Mouse (Mus musculus) ES-E14 (cell line): ENCODE measurements around the gene Etfb. TPM values are rescaled to one million over a fixed set of nuclear protein-coding genes. Genes with fewer than 3 reads are reported as not detected.
A peak's percentile ranks its signal among the peaks of the same experiment; 100 is the strongest.

Experiments used
- DNase-seq: peaks from one replicate; pipeline ENCODE4 v3.0.0-alpha.2; 2013; ENCODE audit warnings: low read depth, low spot score
- H3K27ac ChIP-seq: 2 replicates; pipeline ENCODE4 v1.5.1; 2012; ENCODE audit warnings: low read depth, mild to moderate bottlenecking, low read length, moderate library complexity, mixed read lengths; ENCODE audit not compliant: poor library complexity, insufficient read depth, severe bottlenecking
- H3K36me3 ChIP-seq: 2 replicates; pipeline ENCODE4 v1.6.1; 2012; ENCODE audit warnings: mild to moderate bottlenecking, low read length, moderate library complexity, mixed read lengths; ENCODE audit not compliant: control insufficient read depth, poor library complexity, insufficient read depth, severe bottlenecking
- H3K4me1 ChIP-seq, 2 experiments: fragments of 150-350 bp in 1 of 2; sonication (generic) in 1 of 2; 2 replicates each; pipeline ENCODE4 v1.6.1; 2012; ENCODE audit warnings: low read length in 2 of 2, mild to moderate bottlenecking in 1 of 2, mixed read lengths in 1 of 2; ENCODE audit not compliant: control insufficient read depth in 2 of 2, insufficient read depth in 2 of 2, poor library complexity in 1 of 2
- H3K4me3 ChIP-seq, 2 experiments: fragments of 150-350 bp in 1 of 2; sonication (generic) in 1 of 2; 2 replicates each; pipeline ENCODE4 v1.5.1; 2012; ENCODE audit warnings: low read length in 2 of 2, low read depth in 1 of 2, mild to moderate bottlenecking in 1 of 2, mixed read lengths in 1 of 2; ENCODE audit not compliant: insufficient read depth in 1 of 2, poor library complexity in 1 of 2, severe bottlenecking in 1 of 2
- H3K9ac ChIP-seq: 2 replicates; pipeline ENCODE4 v1.6.1; 2012; ENCODE audit warnings: low read depth, mild to moderate bottlenecking, low read length, mixed read lengths; ENCODE audit not compliant: poor library complexity, insufficient read depth, severe bottlenecking
- H3K9me3 ChIP-seq: fragments of 150-350 bp; sonication (generic); 2 replicates; pipeline ENCODE4 v1.6.1; 2012; ENCODE audit warnings: low read depth, mild to moderate bottlenecking, low read length; ENCODE audit not compliant: control insufficient read depth, insufficient read depth
- CHD2 ChIP-seq: IDR thresholded peaks from 2 replicates; pipeline ENCODE4 v1.6.1; 2014; ENCODE audit warnings: mild to moderate bottlenecking, low read depth, low read length, inconsistent platforms
- HCFC1 ChIP-seq: IDR thresholded peaks from 2 replicates; pipeline ENCODE4 v1.6.1; 2012; ENCODE audit warnings: low read length, inconsistent platforms, borderline replicate concordance; ENCODE audit not compliant: insufficient read depth
- ZC3H11A ChIP-seq: IDR thresholded peaks from 2 replicates; pipeline ENCODE4 v1.6.1; 2012; ENCODE audit warnings: low read depth, mild to moderate bottlenecking, inconsistent platforms, low read length, borderline replicate concordance
- in situ Hi-C, 2 experiments: fragments of 600-800 bp; cut with MboI; formaldehyde crosslinking; loops; one replicate each; pipeline ENCODE4 v1.15.1; 2025; ENCODE audit warnings: low sequenced_read_pairs in 2 of 2, inconsistent platforms in 1 of 2; ENCODE audit not compliant: unreplicated experiment in 2 of 2
- total RNA-seq: library from RNA; depleted of rRNA; stranded (reverse); fragments of 300-350 nt; gene quantifications from 2 replicates; pipeline ENCODE4 v1.2.3, GENCODE M21; 2012; rRNA removed

Etfb gene
- total RNA-seq, 1 experiment: 126 TPM

DNA sequence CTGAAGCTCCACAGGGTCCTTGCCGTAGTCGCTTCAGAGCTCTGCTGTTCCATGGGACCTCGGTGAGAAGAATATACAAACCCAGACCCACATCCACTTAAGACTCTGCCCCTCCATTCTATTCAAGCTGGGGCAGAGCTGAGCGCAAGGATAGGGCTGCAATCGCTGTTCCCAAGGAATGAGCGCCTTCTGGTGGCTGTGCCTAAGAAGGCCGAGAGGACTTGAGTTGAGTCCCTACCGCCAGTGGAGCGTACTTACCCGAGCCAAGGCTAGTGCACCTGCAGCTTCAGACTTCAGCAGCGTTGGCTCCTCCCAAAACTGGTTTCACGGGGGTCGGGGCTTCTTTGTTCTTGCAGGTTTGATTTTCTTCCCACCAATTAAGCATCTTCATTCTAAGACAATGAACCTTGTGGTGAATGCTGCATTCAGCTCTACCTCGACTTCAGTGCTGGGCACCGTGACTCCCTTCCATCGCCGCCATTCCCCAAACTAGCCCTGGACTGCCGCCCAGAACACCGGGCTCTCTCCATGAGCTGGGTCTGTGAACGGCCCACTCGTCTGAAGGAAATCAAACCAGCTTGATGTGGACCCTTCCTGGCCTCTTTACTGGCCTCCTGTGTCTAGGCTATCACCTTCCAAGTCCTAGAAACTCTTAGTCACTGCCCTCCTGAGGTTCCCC, 51.6 kb downstream of the Etfb start:
- H3K27ac ChIP-seq: no peak overlapping the region
- H3K4me3 ChIP-seq: peak overlapping the region in 1 of 2 experiments; percentile 33; a peak in 2 of 4 replicates
- in situ Hi-C loops: no loop called here
- peaks cover 0 to 6% of the 10 kb centered on the region in 2 experiments; a peak in 1 of 4 replicates for H3K4me1 ChIP-seq
- DNase-seq: peak; percentile 67
- no peak overlapping the region for H3K9ac ChIP-seq
- H3K36me3 ChIP-seq: no peaks in the 10 kb centered on the region
- TF ChIP-seq ZC3H11A: peak; percentile 49; the same call in 1 of the 2 replicates
- no peak for TF ChIP-seq CHD2
- TF ChIP-seq HCFC1: no peak
- no peaks in the 10 kb centered on the region for H3K9me3 ChIP-seq

Other genes starting within 250 kb of the Etfb start
- 12.9 and 13.6 TPM in 2 replicates for gene Zfp715, start 130.8 kb upstream of the Etfb start, total RNA-seq
- gene Siglecf, start 92.7 kb upstream of the Etfb start, total RNA-seq: 0.49 and 1.1 TPM in 2 replicates
- 1.6 and 1.9 TPM in 2 replicates for gene Siglecg, start 35.9 kb upstream of the Etfb start, total RNA-seq
- 0.79 and 1.1 TPM in 2 replicates for gene Lim2, start 16.4 kb upstream of the Etfb start, total RNA-seq
- gene Nkg7, start 7.0 kb upstream of the Etfb start, total RNA-seq: 0.37 and 0.62 TPM in 2 replicates
- not detected in 2 replicates for gene Cldnd2, start 3.3 kb upstream of the Etfb start, total RNA-seq
- gene Gm45233, start within 50 bp of the Etfb start, total RNA-seq: not detected in 2 replicates
- 2.9 and 3.6 TPM in 2 replicates for gene Vsig10l, start 19.1 kb downstream of the Etfb start, total RNA-seq
- gene Iglon5, start 46.0 kb downstream of the Etfb start, total RNA-seq: 0.95 and 1.7 TPM in 2 replicates
- gene 4931406B18Rik, start 61.9 kb downstream of the Etfb start, total RNA-seq: not detected in 2 replicates
- gene Cd33, start 100.3 kb downstream of the Etfb start, total RNA-seq: 0.04 and 0.16 TPM in 2 replicates
- gene Zfp658, start 118.2 kb downstream of the Etfb start, total RNA-seq: 1.9 and 2.1 TPM in 2 replicates
- gene Zfp719, start 135.5 kb downstream of the Etfb start, total RNA-seq: 9.2 and 9.9 TPM in 2 replicates
- 13.0 and 17.7 TPM in 2 replicates for gene Zfp819, start 163.1 kb downstream of the Etfb start, total RNA-seq
- gene Ceacam18, start 190.6 kb downstream of the Etfb start, total RNA-seq: 0.11 TPM in 1 of 2 replicates, not detected in the other
- gene Siglece, start 216.1 kb downstream of the Etfb start, total RNA-seq: not detected in 2 replicates
- 9.6 and 10.0 TPM in 2 replicates for gene Ctu1, start 227.9 kb downstream of the Etfb start, total RNA-seq
- gene Klk14, start 246.3 kb downstream of the Etfb start, total RNA-seq: 0.18 TPM in 1 of 2 replicates, not detected in the other